Mouse (Mus musculus) hindbrain, postnatal 0 days (tissue): Measurements from ENCODE around the gene Vopp1. TPM values are rescaled to one million over a fixed set of nuclear protein-coding genes. Genes with fewer than 3 reads are reported as not detected.
"Not testable (repeated sequence)": the region's sequence is repeated elsewhere in the genome, so short reads cannot be mapped to it uniquely, and the experiment has no call there.

ENCODE experiments used
- ATAC-seq: fragments of 200-750 bp; cut with Nextera tagmentation; 2 replicates; pipeline ENCODE4 v1.8.0; 2017; ENCODE audit warnings: mild to moderate bottlenecking, moderate TSS enrichment, moderate library complexity
- DNase-seq: peaks from one replicate; pipeline ENCODE4 v3.0.0-alpha.2; 2015; ENCODE audit warnings: low spot score
- H3K27ac ChIP-seq: fragments of 300-500 bp; sonication (generic); 2 replicates; pipeline ENCODE4 v1.5.1; 2014; ENCODE audit warnings: mild to moderate bottlenecking
- H3K27me3 ChIP-seq: fragments of 300-500 bp; sonication (generic); 2 replicates; pipeline ENCODE4 v1.6.1; 2014; ENCODE audit warnings: low read length, mixed read lengths; ENCODE audit not compliant: insufficient read depth
- H3K36me3 ChIP-seq: fragments of 300-500 bp; sonication (generic); 2 replicates; pipeline ENCODE4 v1.6.1; 2014; ENCODE audit warnings: low read length, mixed read lengths; ENCODE audit not compliant: insufficient read depth
- H3K4me1 ChIP-seq: fragments of 300-500 bp; sonication (generic); 2 replicates; pipeline ENCODE4 v1.6.1; 2014; ENCODE audit warnings: antibody characterized with exemption, low read length, mixed read lengths; ENCODE audit not compliant: insufficient read depth
- H3K4me2 ChIP-seq: fragments of 300-500 bp; sonication (generic); 2 replicates; pipeline ENCODE4 v1.6.1; 2014; ENCODE audit warnings: low read depth, mild to moderate bottlenecking, low read length, moderate library complexity, mixed read lengths
- H3K4me3 ChIP-seq: fragments of 300-500 bp; sonication (generic); 2 replicates; pipeline ENCODE4 v1.5.1; 2014; ENCODE audit warnings: low read length
- H3K9ac ChIP-seq: fragments of 300-500 bp; sonication (generic); replicated peaks from 2 replicates; pipeline ENCODE4 v1.6.1; 2014; ENCODE audit warnings: mild to moderate bottlenecking, low read length, moderate library complexity, mixed read lengths
- H3K9me3 ChIP-seq: fragments of 300-500 bp; sonication (generic); 2 replicates; pipeline ENCODE4 v1.6.1; 2016; ENCODE audit warnings: low read length, mixed read lengths
- CTCF ChIP-seq: IDR thresholded peaks from 2 replicates; pipeline ENCODE4 v1.5.1; 2016; ENCODE audit warnings: antibody characterized with exemption, control low read depth, low read depth
- WGBS: fragments of 180-500 bp; shearing (Covaris S2); extraction: QIAGEN DNeasy Blood & Tissue Kit; methylation state at CpG from one replicate; pipeline ENCODE4 v1.1.7; 2014; 5-methylcytosine and 5-hydroxymethylcytosine counted together
- polyA plus RNA-seq: library from polyadenylated mRNA; unstranded; fragments of >200 nt; fragmentation: Nextera tagmentation; extraction: Ambion mirVana; gene quantifications from 2 replicates; pipeline ENCODE4 v1.2.1, GENCODE M21; 2015
- total RNA-seq: library from RNA; depleted of rRNA; stranded (reverse); fragments of >200 nt; gene quantifications from 2 replicates; pipeline ENCODE4 v1.2.3, GENCODE M21; 2014; rRNA removed

Gene Vopp1
- total RNA-seq = 285 and 293 TPM in 2 replicates
- 137 and 151 TPM in 2 replicates for polyA plus RNA-seq

DNA sequence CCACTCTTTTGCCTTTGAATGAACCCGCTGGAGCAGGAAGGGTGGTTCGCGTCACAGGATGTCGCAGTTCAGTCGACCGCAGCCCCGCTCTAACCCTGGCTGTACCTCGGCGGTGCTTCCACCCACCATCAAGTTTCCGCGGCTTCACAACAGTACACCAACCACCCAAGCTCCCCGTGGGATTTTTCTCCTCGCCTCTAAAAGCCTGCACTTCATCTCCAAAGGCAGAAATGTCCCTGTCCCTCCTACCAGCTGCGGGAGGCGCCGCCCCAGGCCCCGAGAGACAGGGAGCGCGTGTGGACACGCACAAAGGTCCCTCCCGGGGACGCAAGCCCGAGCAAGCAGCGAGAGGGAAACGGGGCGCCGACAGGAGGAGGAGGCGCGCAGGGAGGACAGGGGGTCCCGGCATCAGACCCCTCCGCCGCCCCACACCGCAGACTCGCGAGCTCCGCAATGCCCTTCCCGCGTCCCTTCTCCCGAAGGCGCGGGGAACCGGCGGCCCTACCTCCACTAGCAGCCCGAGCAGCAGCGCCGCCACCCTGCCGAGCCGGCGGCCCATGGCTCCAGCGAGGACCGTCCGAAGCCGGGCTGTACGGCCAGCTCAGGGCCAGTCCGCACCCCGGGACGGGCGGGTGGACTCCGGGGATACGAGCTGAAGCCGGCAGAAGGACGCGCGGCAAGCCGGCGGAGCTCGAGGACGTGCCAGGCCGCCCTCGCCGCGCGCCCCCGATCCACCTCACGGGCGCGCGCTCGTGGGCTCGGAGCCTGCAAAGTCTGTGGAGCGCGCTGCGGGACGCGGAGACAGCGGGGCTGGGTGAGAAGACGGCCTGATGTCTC, at the start of gene Vopp1:
TSS of gene Vopp1 (minus strand) at position 738 of the 837 bp plus-strand sequence.
- ATAC-seq (peak; percentile 88), DNase-seq (peak; percentile 91)
- Histone ChIP-seq H3K4me3 (peak within 1 kb of the TSS; percentile 98), H3K9ac (peak within 1 kb of the TSS; percentile 98), H3K36me3 (no peaks in the 10 kb centered on the region), H3K4me2 (peak within 1 kb of the TSS; percentile 77), H3K4me1 (no peaks in the 10 kb centered on the region), H3K27me3 (no peaks in the 10 kb centered on the region), H3K27ac (peak within 1 kb of the TSS; percentile 96), H3K9me3 (no peaks in the 10 kb centered on the region)
- no peak; the same call in 1 of the 2 replicates for TF ChIP-seq CTCF
- WGBS = 0% methylated on average over 74 of the region's 87 CpGs

DNA sequence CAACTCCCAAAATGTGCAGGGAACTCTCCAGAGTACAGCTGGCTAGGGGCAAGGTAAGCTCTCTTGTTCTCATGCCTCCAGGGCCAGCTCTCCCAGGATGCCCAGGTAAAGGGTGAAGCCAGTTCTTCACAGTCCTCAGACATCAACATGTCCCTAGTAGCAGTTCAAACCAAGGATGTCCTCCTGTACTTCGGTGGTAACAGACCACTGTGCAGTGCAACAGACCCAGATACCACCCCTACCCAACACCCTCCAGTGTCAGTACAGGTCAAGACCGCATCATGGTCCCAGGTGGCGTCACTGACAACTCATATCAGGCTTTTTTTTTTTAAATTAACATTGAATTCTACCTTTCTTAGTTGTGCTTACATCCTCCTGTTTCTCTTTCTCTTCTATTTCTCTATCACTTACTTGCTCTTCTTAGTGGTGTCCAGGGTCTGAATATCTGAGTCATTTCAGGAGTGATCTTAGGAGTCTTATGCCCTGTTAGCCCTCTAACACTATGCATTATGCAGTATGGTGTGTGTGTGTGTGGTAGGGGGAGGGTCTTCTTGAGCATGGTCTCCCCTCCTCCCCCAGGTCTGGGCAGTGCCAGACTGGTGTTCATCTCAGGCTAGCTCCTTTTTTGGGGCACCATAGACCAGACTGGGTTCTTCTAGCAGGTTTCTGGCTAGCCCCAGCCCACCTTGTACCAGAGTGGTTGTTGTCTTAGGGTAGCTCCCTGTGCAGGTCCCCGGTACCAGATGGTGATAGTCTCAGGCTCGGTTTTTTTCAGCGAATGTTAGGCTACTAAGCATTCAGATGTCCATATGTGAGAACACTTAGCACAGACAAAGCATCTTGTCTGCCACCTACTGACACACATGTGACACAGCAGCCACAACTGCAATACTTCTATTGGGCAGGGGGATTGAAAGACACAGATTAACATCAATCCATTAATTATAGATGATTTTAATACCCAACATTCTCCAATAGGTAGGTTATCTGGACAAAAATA, 34.4 kb upstream of the Vopp1 start:
- H3K4me3 ChIP-seq = no peak overlapping the region
- H3K4me1 ChIP-seq = no peaks in the 10 kb centered on the region
- ATAC-seq (peak; percentile 93), DNase-seq (peak; percentile 78)
- WGBS = 47% methylated on average over 6 of the region's 6 CpGs
- H3K4me2 ChIP-seq = no peak overlapping the region
- no peaks in the 10 kb centered on the region for H3K9me3 ChIP-seq
- peak; percentile 82 for TF ChIP-seq CTCF
- no peak overlapping the region for H3K27ac ChIP-seq
- no peak overlapping the region for H3K9ac ChIP-seq
- no peaks in the 10 kb centered on the region for H3K27me3 ChIP-seq
- no peaks in the 10 kb centered on the region for H3K36me3 ChIP-seq

GRCm38 (mm10) chr6:57851177-57851576, 26.2 kb upstream of the Vopp1 start:
- 96% methylated on average over 5 of the region's 5 CpGs for WGBS
- not testable (repeated sequence) for H3K27ac ChIP-seq, H3K4me3 ChIP-seq, DNase-seq, H3K4me1 ChIP-seq, H3K27me3 ChIP-seq, H3K9ac ChIP-seq, ATAC-seq, H3K9me3 ChIP-seq, H3K36me3 ChIP-seq, H3K4me2 ChIP-seq

DNA sequence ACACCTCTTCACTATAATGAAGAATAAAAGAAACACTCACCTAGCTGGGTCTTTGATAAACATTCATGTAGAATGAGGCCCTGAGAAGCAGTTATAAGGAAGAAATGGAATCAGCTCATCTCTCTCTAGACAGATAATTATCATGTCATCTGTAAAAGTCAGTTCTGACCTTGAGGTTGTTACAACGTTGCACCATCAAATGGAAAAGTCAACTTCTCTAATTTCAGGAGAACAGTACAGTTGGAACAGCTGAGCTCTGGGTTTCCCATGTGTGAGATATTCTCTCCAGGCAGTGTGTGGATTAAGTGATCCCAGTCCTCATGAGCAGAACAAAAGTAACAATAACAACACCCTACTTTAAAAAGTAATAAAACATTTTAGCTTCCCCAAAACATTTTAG, 25.3 kb upstream of the Vopp1 start, which contains the start of gene Vmn1r21:
TSS of gene Vmn1r21 (minus strand) at position 58 of the 400 bp plus-strand sequence.
- H3K27ac ChIP-seq = no peak within 1 kb of the TSS
- no peaks in the 10 kb centered on the region for H3K36me3 ChIP-seq
- ATAC-seq (no peak), DNase-seq (no peak)
- H3K4me3 ChIP-seq = no peak within 1 kb of the TSS
- no peak for TF ChIP-seq CTCF
- no peaks in the 10 kb centered on the region for H3K4me1 ChIP-seq
- H3K4me2 ChIP-seq = no peak within 1 kb of the TSS
- no peak within 1 kb of the TSS for H3K9ac ChIP-seq
- no peaks in the 10 kb centered on the region for H3K9me3 ChIP-seq
- no peaks in the 10 kb centered on the region for H3K27me3 ChIP-seq
- 69% methylated on average over 1 of the region's 1 CpGs for WGBS

DNA sequence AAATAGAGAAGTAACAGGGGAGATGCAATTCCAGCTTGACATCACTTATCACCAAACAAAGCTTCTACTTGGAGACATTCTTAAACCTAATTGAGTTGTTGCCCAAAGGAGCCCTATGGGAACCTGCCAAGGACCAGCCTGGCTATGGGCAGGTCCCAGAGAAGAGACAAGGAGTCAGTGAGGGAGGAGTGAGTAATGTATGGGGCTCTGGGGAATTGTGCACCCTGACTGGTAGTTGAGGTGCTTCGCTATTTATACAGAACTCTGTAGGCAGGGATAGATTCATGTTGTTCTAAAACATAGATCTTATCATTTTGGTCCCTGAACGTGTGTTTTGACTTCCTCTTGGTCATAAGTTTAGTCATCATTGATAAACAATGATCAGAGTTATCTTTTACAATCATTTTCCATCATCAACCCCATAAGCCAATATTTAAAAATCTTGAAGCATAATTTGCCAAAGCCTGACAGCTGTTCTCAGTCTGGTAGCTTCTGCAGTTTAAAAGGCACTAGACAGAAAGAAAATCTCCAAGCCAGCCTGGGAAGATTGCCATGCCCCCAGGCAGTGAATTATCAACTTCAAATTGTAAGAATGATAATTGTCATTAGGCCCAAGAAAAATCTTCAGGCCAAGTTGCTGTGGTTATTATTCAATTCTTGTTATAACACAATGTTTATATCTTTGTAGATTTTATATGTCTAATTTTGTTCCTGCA, 14.9 kb upstream of the Vopp1 start:
- H3K27ac ChIP-seq = no peak overlapping the region

DNA sequence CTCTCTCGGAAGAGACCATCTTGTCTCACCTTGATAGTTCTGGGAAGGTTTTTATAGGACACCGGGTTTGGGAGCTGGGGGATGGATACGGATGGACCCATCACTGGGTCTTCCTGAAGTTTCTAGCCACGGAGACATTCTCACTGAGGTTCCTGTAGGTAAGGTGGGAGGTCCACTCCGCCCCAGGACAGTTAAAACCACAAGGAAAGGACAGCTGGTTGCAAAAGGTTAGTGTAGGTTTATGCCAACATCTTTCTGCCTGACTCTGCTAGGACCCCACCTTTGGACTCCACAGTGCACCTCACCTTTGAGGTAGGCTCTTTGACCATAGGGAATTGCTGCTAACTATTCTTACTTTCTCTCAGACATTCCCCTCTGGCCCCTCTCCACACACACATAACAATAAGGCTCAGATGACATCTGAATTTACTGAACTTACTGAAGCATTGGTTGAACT, 328 bp upstream of the Vopp1 start:
- Histone ChIP-seq H3K4me3 (peak overlapping the region; percentile 98), H3K27ac (peak overlapping the region; percentile 96), H3K9ac (peak overlapping the region; percentile 98), H3K36me3 (no peaks in the 10 kb centered on the region), H3K27me3 (no peaks in the 10 kb centered on the region), H3K4me1 (no peaks in the 10 kb centered on the region), H3K4me2 (peak overlapping the region; percentile 77), H3K9me3 (no peaks in the 10 kb centered on the region)
- 6% methylated on average over 5 of the region's 5 CpGs for WGBS
- no peak for ATAC-seq
- no peak for DNase-seq
- TF ChIP-seq CTCF = no peak

More for the DNA sequence above, 14.9 kb upstream of the Vopp1 start:
- Histone ChIP-seq H3K36me3 (no peaks in the 10 kb centered on the region), H3K27me3 (no peaks in the 10 kb centered on the region), H3K4me2 (no peak overlapping the region), H3K4me1 (no peaks in the 10 kb centered on the region), H3K9me3 (no peaks in the 10 kb centered on the region), H3K9ac (no peak overlapping the region), H3K4me3 (no peak overlapping the region)
- peak; percentile 51 for DNase-seq
- no peak for TF ChIP-seq CTCF
- 72% methylated on average over 2 of the region's 2 CpGs for WGBS
- no peak for ATAC-seq
